Mouse (Mus musculus) lung, adult 2 months (tissue): Measurements from ENCODE around the gene Zscan2.

Source experiments
- CTCF ChIP-seq: fragments of 200-500 bp; IDR thresholded peaks from 2 replicates; pipeline ENCODE4 v1.5.1; 2011; ENCODE audit warnings: mild to moderate bottlenecking, low read length, control low read depth; ENCODE audit not compliant: insufficient read depth
- POLR2A ChIP-seq: fragments of 200-500 bp; IDR thresholded peaks from 2 replicates; pipeline ENCODE4 v1.6.1; 2011; ENCODE audit warnings: low read depth, mild to moderate bottlenecking, control low read depth, low read length, borderline replicate concordance; ENCODE audit errors: extremely low read depth

- TF ChIP-seq CTCF (no peak), POLR2A (no peak)
These were observed 44.3 kb downstream of the Zscan2 start, which contains the start of gene Nmb for GRCm38 (mm10) chr7:80904921-80905515.
